Mouse (Mus musculus) layer of hippocampus, adult 8-10 months (tissue): ENCODE data around the gene Ube2g1. TPM values are rescaled to one million over a fixed set of nuclear protein-coding genes. Genes with fewer than 3 reads are reported as not detected.
"Not testable (repeated sequence)": the region's sequence is repeated elsewhere in the genome, so short reads cannot be mapped to it uniquely, and the experiment has no call there.

Source experiments
- DNase-seq, 2 experiments: peaks; one replicate each; pipeline ENCODE4 v3.0.0; 2022; ENCODE audit warnings: low spot score in 2 of 2
- total RNA-seq, 4 experiments: library from RNA; stranded (reverse); gene quantifications; 2 replicates each; pipeline ENCODE4 v1.2.4; 2022

The Ube2g1 gene
- total RNA-seq, 4 experiments from 2014 or later: 36.8 to 44.5 (median 40.5) TPM

GRCm38 (mm10) chr11:72597780-72598179 lies 9.3 kb upstream of the Ube2g1 start:
- DNase-seq: no peak

GRCm38 (mm10) chr11:72607469-72608070 lies 487 bp downstream of the Ube2g1 start:
- peak in 1 of 2 experiments; percentile 30 for DNase-seq

DNA sequence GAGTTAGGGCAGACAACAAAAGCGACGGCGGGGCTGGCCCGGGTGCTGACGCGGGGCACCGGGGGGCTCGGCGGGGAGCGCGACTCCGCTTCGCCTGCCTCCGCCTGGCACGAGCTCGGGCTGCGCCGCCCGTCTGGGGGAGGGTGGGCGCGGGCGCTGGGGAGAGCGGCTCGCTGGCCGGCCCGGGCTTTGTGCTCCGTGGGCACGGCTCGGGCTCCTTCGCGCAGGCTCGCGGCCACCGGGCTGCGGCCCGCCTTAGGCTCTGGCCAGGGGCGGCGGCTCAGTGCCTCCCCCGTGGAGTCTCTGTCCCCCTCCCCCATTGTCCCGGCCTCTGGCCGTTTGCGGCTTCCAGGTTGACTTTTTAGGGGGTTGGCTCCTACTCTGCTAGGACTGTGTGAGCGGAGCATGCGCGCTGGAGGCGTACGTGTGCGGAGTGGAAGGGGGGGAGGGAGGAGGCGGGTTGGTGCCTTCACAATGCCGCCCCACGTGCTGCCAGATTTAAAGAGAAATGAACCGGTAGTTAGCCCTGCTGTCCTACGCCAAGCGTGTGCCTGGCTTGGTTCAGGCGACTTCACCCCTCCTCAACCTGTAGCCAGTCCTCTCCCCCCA lies 1.1 kb downstream of the Ube2g1 start:
- peak; percentile 87 to 90 for DNase-seq

DNA sequence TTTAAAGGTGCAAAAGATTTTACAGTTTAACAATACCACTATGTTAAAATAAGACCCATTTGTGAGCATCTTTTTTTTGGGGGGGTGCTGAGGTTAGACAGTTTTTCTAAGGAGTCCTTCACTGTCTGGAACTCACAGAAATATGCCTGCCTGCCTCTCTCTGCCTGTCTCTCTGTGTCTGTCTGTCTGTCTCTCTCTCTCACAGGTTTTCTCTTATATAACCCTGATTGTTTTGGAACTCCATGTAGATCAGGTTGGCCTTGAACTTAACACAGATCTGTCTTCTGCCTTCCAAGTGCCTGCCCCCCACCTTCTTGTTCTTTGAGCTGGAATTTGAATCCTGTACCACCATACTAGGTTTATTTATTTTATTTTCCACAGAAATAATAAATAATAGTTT lies 2.2 kb downstream of the Ube2g1 start:
- no peak for DNase-seq

- DNase-seq: not testable (repeated sequence)
Measured at GRCm38 (mm10) chr11:72614336-72614735, 7.3 kb downstream of the Ube2g1 start.

- DNase-seq: no peak
Measured at GRCm38 (mm10) chr11:72615931-72616330, 8.8 kb downstream of the Ube2g1 start.

DNA sequence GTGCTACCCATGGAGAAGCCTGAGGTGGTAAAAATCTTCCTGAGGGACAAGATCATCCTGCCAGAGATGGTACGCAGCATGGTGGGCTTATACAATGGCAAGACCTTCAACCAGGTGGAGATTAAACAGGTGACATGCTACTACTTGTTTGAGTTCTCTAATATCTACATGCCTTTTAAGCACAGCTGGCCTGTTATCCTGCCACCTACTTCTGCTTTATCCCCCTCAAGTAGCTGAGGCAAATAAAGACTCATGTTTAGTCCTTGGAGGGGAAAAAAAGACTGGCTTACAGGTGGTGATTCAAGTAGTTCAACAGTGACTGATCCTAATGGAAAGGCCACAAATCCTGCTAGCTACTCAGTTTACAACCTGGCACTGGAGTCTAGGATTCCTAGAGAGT lies 11.4 kb downstream of the Ube2g1 start:
- no peak for DNase-seq

- DNase-seq: no peak
Measured at GRCm38 (mm10) chr11:72642730-72643129, 35.6 kb downstream of the Ube2g1 start.

DNA sequence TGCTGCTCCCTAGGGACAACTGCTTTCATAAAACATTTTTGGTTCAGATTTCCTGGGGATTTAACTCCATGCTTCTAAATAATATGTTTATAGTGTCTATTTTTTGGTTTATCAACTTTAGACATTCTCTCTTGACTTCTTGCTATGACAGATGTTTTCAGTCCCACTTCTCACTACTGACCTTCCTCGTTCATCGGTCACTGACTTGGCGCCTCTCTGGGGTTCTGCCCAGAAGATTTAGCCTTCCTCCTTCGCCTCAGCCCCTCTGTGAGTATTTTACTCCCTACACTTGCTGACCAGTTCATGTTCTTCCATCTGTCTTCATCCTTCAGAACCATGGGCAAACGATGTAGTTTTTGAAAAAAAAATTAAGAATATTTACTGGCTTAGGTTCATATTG lies 38.3 kb downstream of the Ube2g1 start:
- DNase-seq: no peak

GRCm38 (mm10) chr11:72650347-72650746 lies 43.3 kb downstream of the Ube2g1 start:
- no peak for DNase-seq

DNA sequence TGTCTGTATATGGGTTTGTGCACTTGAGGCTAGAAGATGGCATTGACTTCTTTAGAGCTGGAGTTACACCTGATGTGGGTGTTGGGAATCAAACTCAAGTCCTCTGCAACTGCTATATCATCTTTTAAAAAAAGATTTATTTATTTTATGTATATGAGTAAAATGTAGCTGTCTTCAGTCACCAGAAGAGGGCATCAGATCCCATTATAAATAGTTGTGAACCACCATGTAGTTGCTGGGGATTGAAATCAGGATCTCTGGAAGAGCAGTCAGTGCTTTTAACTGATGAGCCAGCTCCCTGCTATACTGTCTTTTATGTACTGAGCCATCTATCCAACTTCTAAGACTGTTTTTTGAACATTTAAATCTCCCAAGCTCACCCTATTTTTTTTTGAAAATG lies 52.8 kb downstream of the Ube2g1 start:
- no peak for DNase-seq

GRCm38 (mm10) chr11:72660359-72660758 lies 53.3 kb downstream of the Ube2g1 start:
- no peak for DNase-seq

- no peak for DNase-seq
Measured at GRCm38 (mm10) chr11:72664641-72665040, 57.6 kb downstream of the Ube2g1 start.

DNA sequence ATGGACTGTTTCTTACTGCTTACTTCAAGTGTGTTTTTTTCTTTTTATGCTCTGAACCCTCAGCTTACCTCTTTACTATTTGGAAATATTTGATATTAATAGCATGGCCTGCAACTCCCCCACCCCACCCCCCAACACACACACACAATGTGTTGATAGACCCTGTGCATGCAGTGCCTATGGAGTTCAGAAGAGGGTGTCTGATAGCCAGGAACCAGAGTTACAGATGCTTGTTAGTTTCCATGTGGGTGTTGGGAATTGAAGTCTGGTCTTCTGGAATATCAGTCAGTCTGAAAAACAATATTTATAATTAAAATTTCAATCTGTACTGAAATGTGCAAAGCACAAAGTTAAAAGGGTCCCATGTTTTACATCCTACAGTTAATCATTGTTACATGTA lies 63.6 kb downstream of the Ube2g1 start:
- DNase-seq: no peak

DNA sequence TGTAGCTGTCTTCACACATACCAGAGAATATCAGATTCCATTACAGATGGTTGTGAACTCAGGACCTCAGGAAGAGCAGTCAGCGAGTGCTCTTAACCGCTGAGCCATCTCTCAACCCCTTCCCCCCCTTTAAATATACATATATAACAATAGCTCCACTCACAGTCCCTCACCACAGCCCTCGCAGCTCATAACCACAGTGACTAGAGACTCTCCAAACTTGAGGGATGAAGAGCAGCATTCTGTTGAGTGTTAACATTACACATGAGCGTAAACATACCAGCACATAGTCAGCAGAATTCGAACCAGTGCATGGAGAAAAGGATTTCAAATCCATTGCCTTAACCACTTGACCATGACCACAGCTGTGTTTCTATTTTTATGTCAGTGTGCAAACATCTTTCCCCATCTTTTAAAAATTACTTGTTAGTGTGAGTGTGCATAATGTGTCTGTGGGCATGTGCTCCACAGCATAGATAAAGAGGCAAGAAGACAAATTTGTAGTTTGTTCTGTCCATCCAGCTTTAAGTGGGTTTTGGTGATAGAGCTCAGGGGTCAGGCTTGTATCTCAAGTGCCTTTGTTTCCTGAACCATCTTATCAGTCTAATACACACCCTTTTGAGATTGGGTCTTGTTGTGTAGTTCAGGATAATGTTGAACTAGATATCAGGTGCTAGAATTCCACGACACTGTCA lies 64.4 kb downstream of the Ube2g1 start:
- no peak for DNase-seq

GRCm38 (mm10) chr11:72672438-72672837 lies 65.4 kb downstream of the Ube2g1 start:
- DNase-seq: no peak

DNA sequence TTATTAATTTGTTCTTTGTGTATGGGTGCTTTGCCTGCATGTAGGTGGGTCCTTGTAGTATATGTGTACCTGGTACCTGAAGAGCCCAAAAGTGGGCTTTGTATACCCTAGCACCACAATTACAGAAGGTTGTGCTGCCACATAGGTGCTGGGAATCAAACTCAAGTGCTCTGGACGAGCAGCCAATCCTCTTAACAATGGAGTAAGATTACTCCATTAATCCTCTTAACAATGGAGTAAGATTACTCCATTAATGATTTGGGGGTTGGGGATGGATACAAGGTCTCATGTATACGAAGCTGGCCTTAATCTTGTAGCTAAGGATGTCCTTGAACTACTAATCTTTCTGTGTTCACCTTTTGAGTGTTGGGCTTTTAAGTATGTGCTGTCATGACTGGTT lies 68.2 kb downstream of the Ube2g1 start:
- no peak for DNase-seq

- no peak for DNase-seq
Measured at GRCm38 (mm10) chr11:72680726-72681125, 73.6 kb downstream of the Ube2g1 start.

GRCm38 (mm10) chr11:72683402-72683801 lies 76.3 kb downstream of the Ube2g1 start:
- no peak for DNase-seq

- no peak for DNase-seq
Measured at GRCm38 (mm10) chr11:72686697-72687096, 79.6 kb downstream of the Ube2g1 start.

DNA sequence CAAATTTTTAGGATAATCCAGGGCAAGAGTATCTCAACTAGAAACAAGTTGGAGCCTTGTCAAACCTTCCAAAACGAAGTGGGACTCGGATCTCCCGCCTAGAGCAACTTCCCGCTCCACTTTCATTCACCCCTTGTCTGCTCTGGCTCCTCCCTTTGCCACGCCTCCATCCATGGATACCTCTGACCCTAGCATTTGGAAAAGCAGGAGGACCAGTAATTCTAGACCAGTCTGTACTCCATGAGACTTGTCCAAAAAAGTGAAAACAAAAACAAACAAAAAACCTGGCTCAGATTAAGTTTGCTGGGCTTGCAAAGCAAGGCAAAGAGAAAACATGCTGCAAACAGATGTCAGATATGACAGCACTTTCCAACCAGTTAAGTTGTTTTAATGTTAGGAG lies 81.2 kb downstream of the Ube2g1 start:
- no peak for DNase-seq

- no peak for DNase-seq
Measured at GRCm38 (mm10) chr11:72689115-72689514, 82.0 kb downstream of the Ube2g1 start.
